Mouse (Mus musculus) ovary, postnatal 14 days (tissue): ENCODE measurements around the gene Zbtb5.
"Not testable (repeated sequence)": the region's sequence is repeated elsewhere in the genome, so short reads cannot be mapped to it uniquely, and the experiment has no call there.

Source experiments
- DNase-seq: peaks from one replicate; pipeline ENCODE4 v3.0.0; 2022; ENCODE audit warnings: low spot score

The Zbtb5 gene

GRCm38 (mm10) chr4:45011581-45012104 lies 569 bp downstream of the Zbtb5 start:
- peak; percentile 42 for DNase-seq

DNA sequence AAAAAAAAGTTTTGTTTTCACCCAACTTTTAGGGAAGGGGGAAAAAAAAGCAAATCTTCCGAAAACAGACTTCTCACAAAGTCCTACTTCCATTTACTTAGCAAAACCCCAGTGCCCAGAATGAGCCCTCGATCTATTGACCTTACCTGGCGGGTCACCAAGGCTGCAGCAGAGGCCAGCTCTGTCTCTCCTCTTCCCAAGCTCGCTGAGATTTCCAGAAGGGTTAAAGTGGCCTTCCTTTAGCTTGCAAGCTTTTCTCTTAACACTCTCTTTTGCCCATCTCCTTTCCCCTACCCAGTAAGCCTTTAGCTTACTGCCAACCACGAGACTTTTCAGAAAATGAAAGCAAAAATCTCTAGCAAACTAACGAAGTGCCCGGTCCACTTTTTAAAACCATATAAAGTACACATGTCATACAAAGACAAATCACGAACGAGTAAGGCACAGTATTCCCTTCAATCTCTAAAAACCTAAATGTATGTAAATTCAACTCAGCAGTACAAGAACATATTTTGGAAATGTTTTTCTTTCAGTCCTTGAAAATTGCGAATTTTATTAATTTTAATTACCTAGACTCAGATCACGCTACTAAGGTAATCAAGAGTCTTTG lies 1.3 kb downstream of the Zbtb5 start:
- no peak for DNase-seq

- no peak for DNase-seq
Observed at GRCm38 (mm10) chr4:45005452-45005851, 6.8 kb downstream of the Zbtb5 start.

DNA sequence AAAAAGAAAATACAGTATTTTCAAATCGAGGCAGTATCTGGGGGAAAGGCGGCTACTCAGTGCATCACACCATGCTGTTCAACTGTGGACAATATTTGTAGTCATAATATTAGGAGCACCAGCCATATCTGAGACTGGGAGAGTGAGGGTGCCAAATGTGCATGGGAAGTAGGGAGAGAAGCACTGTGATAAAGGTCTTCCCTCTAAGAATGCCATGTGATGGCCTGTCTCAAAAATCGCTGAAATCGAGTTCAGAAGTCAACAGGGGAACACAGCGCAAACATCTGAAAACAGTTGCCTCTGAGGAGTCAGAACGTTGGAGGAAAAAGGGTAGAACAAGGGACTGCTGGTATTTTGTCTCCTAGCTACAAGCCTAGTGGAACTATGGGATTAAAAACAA lies 12.2 kb downstream of the Zbtb5 start:
- no peak for DNase-seq

GRCm38 (mm10) chr4:44998071-44998470 lies 14.1 kb downstream of the Zbtb5 start:
- DNase-seq: no peak

DNA sequence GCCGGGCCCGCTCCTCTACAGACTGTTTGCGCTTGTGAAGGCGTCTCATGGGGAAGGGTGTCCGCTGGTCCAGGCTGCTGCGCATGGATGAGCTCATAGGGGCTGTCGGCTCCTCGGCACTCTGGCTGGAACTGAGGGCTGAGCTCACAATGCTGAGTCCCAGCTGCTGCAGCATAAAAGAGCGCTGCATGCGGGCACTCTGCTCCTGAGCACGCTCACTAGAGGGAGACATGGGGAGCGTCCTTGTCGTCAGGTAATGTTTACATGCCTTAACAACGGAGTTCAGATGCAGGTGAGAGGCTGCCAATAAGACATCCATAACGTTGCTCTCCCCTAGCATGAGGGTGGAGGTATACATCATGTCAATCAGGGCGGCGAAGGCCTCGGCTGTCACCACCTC lies 17.4 kb downstream of the Zbtb5 start:
- DNase-seq: no peak

GRCm38 (mm10) chr4:44993847-44994246 lies 18.4 kb downstream of the Zbtb5 start:
- DNase-seq: no peak

DNA sequence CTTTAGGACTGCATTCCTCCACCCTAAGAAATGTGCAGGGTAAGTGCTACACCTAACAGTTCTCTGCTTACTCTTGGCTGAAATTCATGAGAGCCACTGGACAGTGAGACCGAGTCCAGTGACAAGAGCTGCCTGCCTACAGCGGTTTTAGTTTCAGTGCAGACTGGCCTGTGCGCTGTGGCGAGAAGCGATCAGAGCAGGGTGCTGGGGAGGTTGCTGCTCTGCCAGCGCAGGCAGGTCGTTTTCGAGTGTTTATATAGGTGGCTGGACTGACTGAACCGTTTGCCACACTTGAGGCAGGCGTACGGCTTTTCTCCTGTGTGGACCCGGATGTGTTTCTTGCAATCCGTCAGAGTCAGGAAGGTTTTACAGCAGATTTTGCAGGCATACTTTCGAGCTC lies 19.0 kb downstream of the Zbtb5 start:
- DNase-seq: not testable (repeated sequence)

GRCm38 (mm10) chr4:44992330-44992729 lies 19.9 kb downstream of the Zbtb5 start:
- DNase-seq: not testable (repeated sequence)

- no peak for DNase-seq
Observed at GRCm38 (mm10) chr4:44990560-44990959, 21.7 kb downstream of the Zbtb5 start.

- no peak for DNase-seq
Observed at GRCm38 (mm10) chr4:44983131-44983740, 29.0 kb downstream of the Zbtb5 start.

- DNase-seq: no peak
Observed at GRCm38 (mm10) chr4:44982440-44983130, 29.6 kb downstream of the Zbtb5 start.

- DNase-seq: no peak
Observed at GRCm38 (mm10) chr4:44981974-44982287, 30.3 kb downstream of the Zbtb5 start.

DNA sequence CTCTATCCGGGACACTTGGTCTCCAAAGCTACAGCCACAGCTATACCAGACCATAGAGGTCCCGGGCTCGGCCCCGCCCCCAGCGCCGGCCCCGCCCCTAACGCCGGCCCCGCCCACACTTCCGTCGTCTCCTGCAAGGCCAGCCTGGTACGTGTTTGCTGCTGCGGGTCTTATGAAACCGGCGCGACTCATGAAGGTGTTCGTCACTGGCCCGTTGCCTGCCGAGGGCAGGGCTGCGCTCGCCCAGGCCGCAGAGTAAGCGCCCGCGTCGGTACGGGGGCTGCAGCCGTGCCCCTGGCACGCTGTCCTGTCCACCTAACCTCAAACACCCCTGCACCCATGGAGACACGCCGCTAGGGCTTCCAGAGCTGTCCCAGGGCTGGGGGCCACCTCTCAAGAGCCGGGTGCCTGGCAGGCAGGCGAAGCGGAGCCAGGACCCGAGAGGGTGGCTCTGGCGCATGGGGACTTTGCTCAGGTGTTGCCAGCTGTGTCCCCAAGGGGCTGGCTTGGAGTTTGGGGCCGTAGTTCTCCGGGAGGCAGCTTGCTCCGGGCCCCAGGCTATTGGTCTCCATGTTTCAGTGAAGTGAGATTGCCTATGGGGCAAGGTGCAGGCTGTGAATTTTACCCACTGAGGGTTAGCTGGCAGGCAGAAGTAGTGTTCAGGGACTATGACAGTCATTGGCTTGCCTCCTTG lies 30.8 kb downstream of the Zbtb5 start, which contains the start of gene Grhpr:
Grhpr (plus strand) TSS at position 116 of the 694 bp plus-strand sequence.
- peak; percentile 74 for DNase-seq

- DNase-seq: no peak
Observed at GRCm38 (mm10) chr4:44979794-44980338, 32.3 kb downstream of the Zbtb5 start.

DNA sequence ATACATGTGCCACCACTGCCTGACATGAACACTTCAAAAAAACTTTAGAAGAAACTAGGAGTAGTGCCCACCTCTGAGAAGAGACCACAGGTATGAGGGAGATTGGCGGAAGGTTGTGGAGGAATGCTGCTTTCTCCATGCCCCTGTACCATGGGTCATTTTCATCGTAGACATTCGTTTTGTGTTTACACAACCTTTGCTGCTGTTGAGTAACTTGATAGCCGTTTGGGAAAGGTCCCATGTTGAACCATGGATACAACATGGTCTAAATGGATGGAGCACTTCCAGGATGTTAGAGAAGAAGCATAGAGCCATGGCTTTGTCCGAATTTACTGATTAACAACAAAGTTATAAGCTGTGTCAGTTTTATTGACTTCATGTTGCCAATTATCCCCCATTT lies 34.0 kb downstream of the Zbtb5 start:
- no peak for DNase-seq

DNA sequence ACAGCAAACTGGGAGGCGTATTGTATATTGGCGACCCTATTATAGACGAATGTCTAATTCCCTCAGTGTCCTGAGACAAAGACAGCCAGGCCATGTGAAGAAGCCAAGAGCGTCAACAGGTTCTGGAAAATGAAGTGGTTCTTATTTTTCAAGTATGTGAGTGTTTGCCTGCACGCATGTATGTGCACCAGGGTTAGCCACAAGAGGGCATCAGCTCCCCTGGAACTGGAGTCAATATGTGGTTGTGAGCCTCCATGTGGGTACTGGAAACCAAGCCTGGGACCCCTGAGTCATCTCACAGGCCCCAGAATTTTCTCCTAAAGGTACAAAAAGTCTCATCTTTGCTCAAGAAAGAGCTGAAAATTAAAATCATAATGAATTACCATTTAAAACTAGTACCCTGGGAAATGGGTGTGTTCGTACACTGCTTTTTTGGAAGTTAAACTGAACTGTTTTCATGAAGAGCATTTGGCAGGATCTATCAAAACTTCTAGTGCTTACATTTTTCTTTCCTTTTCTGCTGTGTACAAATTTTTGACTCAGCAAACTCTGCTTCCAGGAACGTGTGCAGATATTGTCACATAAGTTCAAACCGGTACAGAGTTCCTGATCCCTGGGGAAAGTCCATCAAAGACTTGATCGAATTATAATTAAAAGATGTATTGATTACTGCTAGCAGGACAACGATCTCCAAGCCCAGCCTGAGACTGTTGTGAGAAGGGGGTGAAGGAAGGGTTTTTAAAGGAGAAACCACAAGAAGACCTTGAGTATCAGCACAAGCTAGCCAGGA lies 35.1 kb downstream of the Zbtb5 start:
- no peak for DNase-seq

GRCm38 (mm10) chr4:44976026-44976615 lies 36.1 kb downstream of the Zbtb5 start:
- DNase-seq: no peak

DNA sequence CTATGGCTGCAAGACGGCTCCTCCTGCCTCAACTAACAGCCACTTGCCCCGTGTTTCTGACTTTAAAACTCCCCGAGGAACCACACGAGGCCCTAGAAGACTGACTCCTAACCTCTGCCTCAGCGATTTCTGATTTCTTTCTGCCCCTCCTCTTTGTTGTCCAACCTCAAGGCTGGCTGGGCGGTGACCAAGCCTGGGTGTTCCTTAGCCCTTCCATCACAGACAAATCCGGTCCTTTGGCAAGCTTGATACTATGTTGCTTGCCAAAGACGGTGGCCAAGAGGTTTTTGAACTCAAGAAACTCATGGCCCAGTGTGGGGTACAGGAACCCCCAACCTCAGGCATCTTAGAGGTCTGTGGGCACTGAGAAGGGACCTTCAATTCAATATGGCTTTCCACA lies 37.9 kb downstream of the Zbtb5 start:
- no peak for DNase-seq

GRCm38 (mm10) chr4:44973871-44974270 lies 38.3 kb downstream of the Zbtb5 start:
- DNase-seq: no peak

- DNase-seq: peak; percentile 84
Observed at GRCm38 (mm10) chr4:44973450-44973849, 38.8 kb downstream of the Zbtb5 start.
